Mouse (Mus musculus): ENCODE measurements around the gene Gart. TPM values are rescaled to one million over a fixed set of nuclear protein-coding genes. Genes with fewer than 3 reads are reported as not detected.
A peak's percentile ranks its signal among the peaks of the same experiment; 100 is the strongest.

Gart gene
- polyA plus RNA-seq, 1 experiment from 2014 or later, result 113 TPM

DNA sequence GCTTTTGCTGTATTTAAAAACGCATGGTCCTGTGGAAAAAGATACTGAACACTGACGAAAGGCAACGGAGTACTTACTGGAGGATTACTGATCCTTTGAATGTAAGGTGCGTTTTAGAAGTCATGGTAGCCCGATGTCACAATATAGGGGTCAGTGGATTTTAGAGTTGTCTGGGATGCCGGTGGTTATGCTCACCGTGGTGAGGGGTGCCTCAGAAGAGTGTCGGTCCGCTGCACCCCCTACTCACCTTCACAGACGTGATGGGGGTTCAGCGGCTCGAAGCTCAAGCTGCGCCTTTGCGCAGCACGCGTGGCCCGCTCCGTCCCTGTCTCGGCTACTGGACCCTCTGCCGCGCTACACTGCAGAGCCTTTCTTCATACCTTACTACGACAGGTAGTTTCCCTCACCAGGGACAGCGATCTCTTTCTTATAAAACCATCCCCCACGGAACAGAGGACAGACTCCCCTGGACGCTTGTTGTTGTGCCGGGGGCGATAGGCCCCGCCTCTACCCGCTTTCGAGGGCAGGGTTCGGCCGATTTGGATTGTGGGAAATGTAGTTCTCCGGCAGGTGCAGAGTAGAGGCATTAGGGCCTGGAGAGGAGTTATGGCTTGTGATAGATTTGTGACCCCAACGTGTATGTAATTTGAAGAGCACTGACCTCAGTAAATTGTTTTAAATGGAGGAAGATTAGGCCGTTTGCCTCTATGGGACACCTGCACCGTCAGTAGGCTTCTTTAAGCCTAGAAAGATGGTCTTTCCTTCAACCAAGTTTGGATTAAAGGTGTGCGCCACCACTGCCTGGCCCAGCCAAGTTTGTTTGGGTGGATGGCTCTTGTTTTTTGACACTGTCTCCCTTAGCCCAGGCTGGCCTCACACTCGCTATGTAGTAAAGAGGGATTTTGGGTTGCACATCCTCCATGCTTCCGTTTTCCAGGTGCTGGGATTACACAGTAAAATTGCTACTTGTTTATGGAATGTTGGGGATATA is 27.9 kb downstream of the Gart start, which contains the start of gene Dnajc28:
Gene Dnajc28, minus strand, starts transcription at position 516 of the 991 bp plus-strand sequence.
- Histone ChIP-seq H3K9me3 (replicated peaks; ENCODE audit: control insufficient read depth, low read length) (no peaks in the 10 kb centered on the region), H3K36me3 (replicated peaks; ENCODE audit: control insufficient read depth, insufficient read depth, low read depth, low read length) (peaks cover 2% of the 10 kb centered on the region), H3K9ac (replicated peaks; ENCODE audit: low read length) (peak within 1 kb of the TSS; percentile 66), H3K4me2 (ENCODE audit: low read depth, low read length) (peak within 1 kb of the TSS; percentile 87), H3K4me1 (ENCODE audit: control insufficient read depth, insufficient read depth, low read length) (no peaks in the 10 kb centered on the region), H3K27me3 (ENCODE audit: control insufficient read depth, insufficient read depth, low read length) (no peaks in the 10 kb centered on the region), H3K4me3 (ENCODE audit: low read depth, low read length) (peak within 1 kb of the TSS; percentile 66), H3K27ac (replicated peaks; ENCODE audit: low read depth, low read length) (no peak within 1 kb of the TSS)
- WGBS, result 9% methylated on average over 39 of the region's 39 CpGs
- ATAC-seq (replicated peaks; ENCODE audit: insufficient number of reproducible peaks, low FRiP score, low TSS enrichment, low read depth) (peak; percentile 85), DNase-seq (ENCODE audit: low spot score) (peak; percentile 88)

DNA sequence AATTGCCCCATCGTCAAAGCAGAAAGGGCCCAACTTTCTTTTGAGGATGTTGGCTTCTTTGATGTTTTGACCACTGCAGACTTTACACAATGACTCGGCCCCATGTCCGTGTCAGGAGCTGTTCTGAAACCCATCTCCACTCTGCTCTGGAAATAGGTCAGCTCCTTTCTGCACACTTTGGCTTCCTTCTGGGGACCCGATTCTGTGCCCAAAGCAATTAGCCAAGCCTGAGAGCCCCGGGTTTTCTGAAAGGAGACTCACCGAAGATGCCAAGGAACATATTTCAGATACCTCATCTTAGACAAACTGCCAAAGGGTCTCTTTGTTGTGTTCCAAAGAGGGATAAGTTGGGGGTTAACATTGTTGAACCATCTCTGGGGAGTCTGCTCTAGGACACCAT is 32.2 kb downstream of the Gart start:
- ATAC-seq (replicated peaks; ENCODE audit: insufficient number of reproducible peaks, low FRiP score, low TSS enrichment, low read depth) (no peak), DNase-seq (ENCODE audit: low spot score) (no peak)
- Histone ChIP-seq H3K9ac (replicated peaks; ENCODE audit: low read length) (no peak overlapping the region), H3K4me2 (ENCODE audit: low read depth, low read length) (no peak overlapping the region), H3K4me3 (ENCODE audit: low read depth, low read length) (no peak overlapping the region), H3K9me3 (replicated peaks; ENCODE audit: control insufficient read depth, low read length) (no peaks in the 10 kb centered on the region), H3K27ac (replicated peaks; ENCODE audit: low read depth, low read length) (no peak overlapping the region), H3K27me3 (ENCODE audit: control insufficient read depth, insufficient read depth, low read length) (no peaks in the 10 kb centered on the region), H3K4me1 (ENCODE audit: control insufficient read depth, insufficient read depth, low read length) (no peaks in the 10 kb centered on the region), H3K36me3 (replicated peaks; ENCODE audit: control insufficient read depth, insufficient read depth, low read depth, low read length) (no peaks in the 10 kb centered on the region)
- WGBS, result 83% methylated on average over 6 of the region's 6 CpGs

DNA sequence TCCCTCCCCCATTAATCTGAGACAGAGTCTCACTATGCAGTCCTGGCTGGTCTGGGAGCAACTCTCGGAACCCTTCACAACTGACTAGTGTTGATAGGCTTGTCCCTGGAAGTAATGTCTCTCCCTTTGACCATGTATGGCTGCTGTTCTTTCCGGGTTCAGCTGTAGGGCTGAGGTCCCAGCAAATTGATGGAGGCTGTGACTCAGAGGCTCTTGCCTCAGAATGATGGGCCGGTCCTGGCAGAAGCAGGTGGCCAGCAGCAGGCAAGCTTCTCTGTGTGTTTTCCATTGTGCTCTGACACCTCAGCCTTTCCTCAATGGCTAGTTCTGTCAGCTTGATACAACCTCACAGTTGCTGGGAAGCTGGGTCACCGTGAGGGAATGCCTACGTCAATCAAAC is 34.2 kb downstream of the Gart start:
- Histone ChIP-seq H3K9ac (replicated peaks; ENCODE audit: low read length) (no peak overlapping the region), H3K27me3 (ENCODE audit: control insufficient read depth, insufficient read depth, low read length) (no peaks in the 10 kb centered on the region), H3K36me3 (replicated peaks; ENCODE audit: control insufficient read depth, insufficient read depth, low read depth, low read length) (no peaks in the 10 kb centered on the region), H3K9me3 (replicated peaks; ENCODE audit: control insufficient read depth, low read length) (no peaks in the 10 kb centered on the region), H3K4me2 (ENCODE audit: low read depth, low read length) (no peak overlapping the region), H3K27ac (replicated peaks; ENCODE audit: low read depth, low read length) (no peak overlapping the region), H3K4me1 (ENCODE audit: control insufficient read depth, insufficient read depth, low read length) (no peaks in the 10 kb centered on the region), H3K4me3 (ENCODE audit: low read depth, low read length) (no peak overlapping the region)
- WGBS, result 71% methylated on average over 5 of the region's 5 CpGs
- DNase-seq (ENCODE audit: low spot score) (no peak), ATAC-seq (replicated peaks; ENCODE audit: insufficient number of reproducible peaks, low FRiP score, low TSS enrichment, low read depth) (no peak)

- no peak for ATAC-seq (replicated peaks; ENCODE audit: insufficient number of reproducible peaks, low FRiP score, low TSS enrichment, low read depth)
- no peaks in the 10 kb centered on the region for H3K9me3 ChIP-seq (replicated peaks; ENCODE audit: control insufficient read depth, low read length)
- DNase-seq (ENCODE audit: low spot score), result no peak
- H3K27me3 ChIP-seq (ENCODE audit: control insufficient read depth, insufficient read depth, low read length), result no peaks in the 10 kb centered on the region
- H3K4me2 ChIP-seq (ENCODE audit: low read depth, low read length), result no peak overlapping the region
- no peaks in the 10 kb centered on the region for H3K4me1 ChIP-seq (ENCODE audit: control insufficient read depth, insufficient read depth, low read length)
- no peaks in the 10 kb centered on the region for H3K36me3 ChIP-seq (replicated peaks; ENCODE audit: control insufficient read depth, insufficient read depth, low read depth, low read length)
- no peak overlapping the region for H3K27ac ChIP-seq (replicated peaks; ENCODE audit: low read depth, low read length)
- WGBS, result 74% methylated on average over 11 of the region's 11 CpGs
- H3K9ac ChIP-seq (replicated peaks; ENCODE audit: low read length), result no peak overlapping the region
- H3K4me3 ChIP-seq (ENCODE audit: low read depth, low read length), result no peak overlapping the region
Measured at GRCm38 (mm10) chr16:91611248-91611647, 35.5 kb downstream of the Gart start.

- Histone ChIP-seq H3K4me1 (ENCODE audit: control insufficient read depth, insufficient read depth, low read length) (no peaks in the 10 kb centered on the region), H3K36me3 (replicated peaks; ENCODE audit: control insufficient read depth, insufficient read depth, low read depth, low read length) (no peaks in the 10 kb centered on the region), H3K27me3 (ENCODE audit: control insufficient read depth, insufficient read depth, low read length) (no peaks in the 10 kb centered on the region), H3K9ac (replicated peaks; ENCODE audit: low read length) (no peak overlapping the region), H3K9me3 (replicated peaks; ENCODE audit: control insufficient read depth, low read length) (no peaks in the 10 kb centered on the region), H3K27ac (replicated peaks; ENCODE audit: low read depth, low read length) (no peak overlapping the region), H3K4me2 (ENCODE audit: low read depth, low read length) (no peak overlapping the region), H3K4me3 (ENCODE audit: low read depth, low read length) (no peak overlapping the region)
- WGBS, result 74% methylated on average over 9 of the region's 9 CpGs
- DNase-seq (ENCODE audit: low spot score), result no peak
- no peak for ATAC-seq (replicated peaks; ENCODE audit: insufficient number of reproducible peaks, low FRiP score, low TSS enrichment, low read depth)
Measured at GRCm38 (mm10) chr16:91609501-91610245, 37.1 kb downstream of the Gart start.

- Histone ChIP-seq H3K4me2 (ENCODE audit: low read depth, low read length) (no peak overlapping the region), H3K27me3 (ENCODE audit: control insufficient read depth, insufficient read depth, low read length) (no peaks in the 10 kb centered on the region), H3K36me3 (replicated peaks; ENCODE audit: control insufficient read depth, insufficient read depth, low read depth, low read length) (no peaks in the 10 kb centered on the region), H3K9me3 (replicated peaks; ENCODE audit: control insufficient read depth, low read length) (no peaks in the 10 kb centered on the region), H3K27ac (replicated peaks; ENCODE audit: low read depth, low read length) (no peak overlapping the region), H3K4me1 (ENCODE audit: control insufficient read depth, insufficient read depth, low read length) (no peaks in the 10 kb centered on the region), H3K4me3 (ENCODE audit: low read depth, low read length) (no peak overlapping the region), H3K9ac (replicated peaks; ENCODE audit: low read length) (no peak overlapping the region)
- 90% methylated on average over 8 of the region's 8 CpGs for WGBS
- ATAC-seq (replicated peaks; ENCODE audit: insufficient number of reproducible peaks, low FRiP score, low TSS enrichment, low read depth), result no peak
- DNase-seq (ENCODE audit: low spot score), result no peak
Measured at GRCm38 (mm10) chr16:91606958-91607357, 39.8 kb downstream of the Gart start.

DNA sequence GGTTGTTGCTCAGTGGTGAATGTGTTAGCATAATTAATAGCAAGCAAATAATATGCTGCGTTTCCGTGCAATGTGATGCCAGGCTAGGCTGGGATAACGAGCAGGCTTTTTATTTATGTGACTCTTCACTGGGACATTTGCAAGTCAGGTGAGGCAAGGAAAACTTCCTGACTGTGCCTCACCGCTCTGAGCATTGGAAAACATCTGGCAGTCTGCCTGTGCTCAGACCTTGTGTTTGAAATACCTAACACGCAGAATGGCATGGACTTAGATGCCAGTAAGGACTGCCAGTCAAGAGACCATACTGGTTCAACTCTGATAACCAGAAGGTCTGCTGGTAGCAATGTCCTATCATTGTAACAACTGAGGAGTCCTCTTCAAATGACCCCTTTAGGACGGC is 41.6 kb downstream of the Gart start:
- Histone ChIP-seq H3K4me1 (ENCODE audit: control insufficient read depth, insufficient read depth, low read length) (no peaks in the 10 kb centered on the region), H3K27ac (replicated peaks; ENCODE audit: low read depth, low read length) (no peak overlapping the region), H3K9ac (replicated peaks; ENCODE audit: low read length) (no peak overlapping the region), H3K27me3 (ENCODE audit: control insufficient read depth, insufficient read depth, low read length) (no peaks in the 10 kb centered on the region), H3K4me3 (ENCODE audit: low read depth, low read length) (no peak overlapping the region), H3K36me3 (replicated peaks; ENCODE audit: control insufficient read depth, insufficient read depth, low read depth, low read length) (no peaks in the 10 kb centered on the region), H3K4me2 (ENCODE audit: low read depth, low read length) (no peak overlapping the region), H3K9me3 (replicated peaks; ENCODE audit: control insufficient read depth, low read length) (no peaks in the 10 kb centered on the region)
- ATAC-seq (replicated peaks; ENCODE audit: insufficient number of reproducible peaks, low FRiP score, low TSS enrichment, low read depth) (no peak), DNase-seq (ENCODE audit: low spot score) (no peak)
- 84% methylated on average over 6 of the region's 6 CpGs for WGBS

GRCm38 (mm10) chr16:91601693-91602092 is 45.1 kb downstream of the Gart start:
- ATAC-seq (replicated peaks; ENCODE audit: insufficient number of reproducible peaks, low FRiP score, low TSS enrichment, low read depth) (no peak), DNase-seq (ENCODE audit: low spot score) (no peak)
- H3K36me3 ChIP-seq (replicated peaks; ENCODE audit: control insufficient read depth, insufficient read depth, low read depth, low read length), result no peaks in the 10 kb centered on the region
- H3K27ac ChIP-seq (replicated peaks; ENCODE audit: low read depth, low read length), result no peak overlapping the region
- no peaks in the 10 kb centered on the region for H3K27me3 ChIP-seq (ENCODE audit: control insufficient read depth, insufficient read depth, low read length)
- no peak overlapping the region for H3K9ac ChIP-seq (replicated peaks; ENCODE audit: low read length)
- 75% methylated on average over 9 of the region's 9 CpGs for WGBS
- H3K4me2 ChIP-seq (ENCODE audit: low read depth, low read length), result no peak overlapping the region
- no peak overlapping the region for H3K4me3 ChIP-seq (ENCODE audit: low read depth, low read length)
- no peaks in the 10 kb centered on the region for H3K9me3 ChIP-seq (replicated peaks; ENCODE audit: control insufficient read depth, low read length)
- peaks cover 2% of the 10 kb centered on the region; the same call in 1 of the 2 replicates for H3K4me1 ChIP-seq (ENCODE audit: control insufficient read depth, insufficient read depth, low read length)
